Mouse (Mus musculus) left cerebral cortex, postnatal 10 days (tissue): Measurements from ENCODE around the gene Zfp821. TPM values are rescaled to one million over a fixed set of nuclear protein-coding genes. Genes with fewer than 3 reads are reported as not detected.

Experiments
- DNase-seq, 2 experiments: peaks; one replicate each; pipeline ENCODE4 v3.0.0; 2021 to 2022; ENCODE audit warnings: low spot score in 2 of 2, mixed read lengths in 1 of 2; ENCODE audit errors: extremely low spot score in 1 of 2
- intact Hi-C: fragments of 180-260 bp; cut with DNase I; formaldehyde crosslinking; loops from one replicate; pipeline ENCODE4 v1.15.1; 2025
- total RNA-seq, 2 experiments: library from RNA; stranded (reverse); gene quantifications; 2 replicates each; pipeline ENCODE4 v1.2.3; 2021

Zfp821 gene
- total RNA-seq, 2 experiments from 2014 or later: 64.8 to 69.0 TPM

- intact Hi-C loops: no loop called here
- no peak for DNase-seq
Measured at GRCm38 (mm10) chr8:109760221-109760620, 54.9 kb downstream of the Zfp821 start.

GRCm38 (mm10) chr8:109764031-109764430 lies 58.7 kb downstream of the Zfp821 start:
- intact Hi-C loops: no loop called here
- DNase-seq: no peak

GRCm38 (mm10) chr8:109766081-109766480 lies 60.7 kb downstream of the Zfp821 start:
- no peak for DNase-seq
- intact Hi-C loops: no loop called here

- no peak for DNase-seq
- intact Hi-C loops: no loop called here
Measured at GRCm38 (mm10) chr8:109773154-109773553, 67.8 kb downstream of the Zfp821 start.

Other genes starting within 250 kb of the Zfp821 start
- gene Pmfbp1, start 211.5 kb upstream of the Zfp821 start, total RNA-seq: under 1 TPM; 0.22 to 0.58 TPM
- gene Dhx38, start 139.7 kb upstream of the Zfp821 start, total RNA-seq: 10 to 100 TPM; 21.9 to 24.1 TPM
- gene Txnl4b, start 139.7 kb upstream of the Zfp821 start, total RNA-seq: 10 to 100 TPM; 10.7 to 11.7 TPM
- gene Hp, start 126.4 kb upstream of the Zfp821 start, total RNA-seq: not detected
- gene Dhodh, start 96.9 kb upstream of the Zfp821 start, total RNA-seq: 10 to 100 TPM; 16.4 to 19.8 TPM
- gene Pkd1l3, start 91.0 kb upstream of the Zfp821 start, total RNA-seq: under 1 TPM; 0.54 to 0.65 TPM
- gene Ist1, start 12.3 kb upstream of the Zfp821 start, total RNA-seq: 10 to 100 TPM; 79.7 to 80.9 TPM
- gene Atxn1l, start 32.2 kb downstream of the Zfp821 start, total RNA-seq: 10 to 100 TPM; 35.0 to 40.3 TPM
- gene Ap1g1, start 73.0 kb downstream of the Zfp821 start, total RNA-seq: 10 to 100 TPM; 92.9 to 95.8 TPM
- gene Phlpp2, start 163.0 kb downstream of the Zfp821 start, total RNA-seq: 10 to 100 TPM; 29.5 to 29.8 TPM